ENCODE assay signal across 18 mouse cellular contexts in genomic region chr8:63135406-63135805, GRCm38 (mm10).
"Had no signal": no experiment of that assay in that cellular context is flagged by ENCODE, and none has a peak within 500 bp of the region (broad histone marks: within the 10 kb centered on the region; RNA-seq: fewer than 3 reads in every experiment).

No protein-coding gene starts in this region.

- H3K9me3 ChIP-seq: liver, embryonic 13.5 days; neural tube, embryonic 12.5 days; neural tube, embryonic 15.5 days had no signal

- ATAC-seq: intestine, embryonic 16.5 days had no signal

- H3K9ac ChIP-seq: liver, embryonic 13.5 days; neural tube, embryonic 12.5 days; neural tube, embryonic 15.5 days had no signal

- H3K27me3 ChIP-seq: liver, embryonic 13.5 days; neural tube, embryonic 12.5 days; neural tube, embryonic 15.5 days had no signal

- H3K4me1 ChIP-seq: liver, embryonic 13.5 days; neural tube, embryonic 12.5 days; neural tube, embryonic 15.5 days had no signal

- H3K27ac ChIP-seq: left cerebral cortex, adult 2 months; liver, embryonic 13.5 days; neural tube, embryonic 12.5 days; neural tube, embryonic 15.5 days; stomach, postnatal 0 days had no signal

- H3K4me3 ChIP-seq: left cerebral cortex, adult 2 months; liver, embryonic 13.5 days; neural tube, embryonic 12.5 days; neural tube, embryonic 15.5 days had no signal

- H3K4me2 ChIP-seq: liver, embryonic 13.5 days; midbrain, embryonic 11.5 days; neural tube, embryonic 12.5 days; neural tube, embryonic 15.5 days had no signal

- H3K36me3 ChIP-seq: liver, embryonic 13.5 days; neural tube, embryonic 12.5 days; neural tube, embryonic 15.5 days had no signal

- DNase-seq: kidney, adult 18-20 months; kidney, adult 9 months; kidney, postnatal 14 days; kidney, postnatal 4 days; liver, embryonic 13.5 days; lung, adult 2 months; lung, postnatal 14 days; lung, postnatal 4 days; midbrain, embryonic 14.5 days; retina, postnatal 1 day; right cerebral cortex, postnatal 25 days; thymus, postnatal 25 days had no signal
